12 mouse cellular contexts compared by ENCODE assay signal in the genomic region with DNA sequence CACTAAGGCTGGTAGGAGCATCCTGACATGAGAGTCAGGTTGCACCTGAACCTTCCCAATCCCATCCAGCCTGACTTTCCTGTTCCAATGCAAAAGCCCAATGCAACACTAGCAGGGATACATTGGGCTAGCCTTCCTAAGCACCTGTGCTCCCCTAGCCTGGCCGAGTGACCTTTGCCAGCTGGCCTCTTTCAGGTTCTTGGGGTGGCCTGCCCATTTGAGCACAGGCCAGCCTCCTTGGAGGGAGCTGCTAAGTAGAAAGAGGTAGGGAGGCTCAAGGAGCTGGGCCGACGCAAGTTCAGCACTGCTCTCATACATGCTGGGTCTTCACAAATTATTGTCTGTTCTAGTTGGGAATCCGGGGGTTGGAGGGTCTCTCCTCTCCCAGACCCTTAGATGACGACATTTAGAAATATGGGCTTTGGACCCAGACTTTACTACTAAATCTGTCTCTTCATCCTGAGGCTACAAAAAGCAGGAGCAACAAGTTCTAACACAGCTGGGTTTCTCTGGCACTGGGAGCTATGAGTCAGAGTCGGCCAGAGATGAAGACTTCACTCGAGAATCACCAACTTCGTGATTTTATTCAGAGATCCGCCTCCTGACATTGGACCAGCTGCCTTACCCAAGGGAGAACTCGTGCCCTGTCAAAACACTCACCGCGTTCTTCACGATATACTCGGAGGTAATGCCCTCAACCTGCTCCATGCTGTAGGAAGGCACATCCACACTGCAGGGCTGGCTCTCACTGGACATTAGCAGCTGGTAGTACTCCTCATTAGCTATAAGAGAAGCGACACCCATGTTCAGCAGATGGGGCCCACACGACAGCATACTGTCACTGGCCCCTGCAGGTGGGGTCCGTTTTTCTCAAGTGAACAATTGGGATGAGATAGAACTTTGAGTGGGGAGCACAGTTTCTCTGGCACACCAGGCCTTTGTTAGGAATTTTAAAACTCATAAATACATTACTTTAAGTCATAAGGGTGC. TPM values are rescaled to one million over a fixed set of nuclear protein-coding genes. Genes with fewer than 3 reads are reported as not detected.
DNase-seq lines count a peak whose midpoint lies in the region; ATAC-seq and TF ChIP-seq lines count a peak whose summit lies in the region.
"Had no signal": no experiment of that assay in that cellular context is flagged by ENCODE, and none has a peak within 500 bp of the region (broad histone marks: within the 10 kb centered on the region; RNA-seq: fewer than 3 reads in every experiment).

No protein-coding gene starts in this region.

- H3K9me3 ChIP-seq in lung, embryonic 16.5 days (ENCODE audit: control insufficient read depth, low read length), result peaks cover 8% of the 10 kb centered on the region
- no peaks in the 10 kb centered on the region; the same call in 1 of the 2 replicates for H3K9me3 ChIP-seq in liver, postnatal 0 days (ENCODE audit: low read length)
- H3K9me3 ChIP-seq: stomach, embryonic 15.5 days had no signal

- peak; percentile 72 for DNase-seq in adrenal gland, adult 8-10 months
- no peak for DNase-seq in adrenal gland, adult 18-20 months (ENCODE audit: low spot score in 2 of 2)
- peak; percentile 27 for DNase-seq in kidney, adult 18-20 months
- no peak for DNase-seq in kidney, adult 11 months
- no peak for DNase-seq in lung, postnatal 25 days (ENCODE audit: low spot score)
- DNase-seq in liver, postnatal 0 days, result no peak
- no peak for DNase-seq in cerebellum, adult 9-11 months

- H3K27ac ChIP-seq in lung, embryonic 16.5 days (ENCODE audit: low read length), result peak overlapping the region; percentile 40
- peak overlapping the region; percentile 90 for H3K27ac ChIP-seq in liver, postnatal 0 days (ENCODE audit: low read depth)
- H3K27ac ChIP-seq: hindbrain, embryonic 10.5 days; layer of hippocampus, adult 2 months; stomach, embryonic 15.5 days had no signal

- no peak for TF ChIP-seq CTCF in liver, postnatal 0 days (IDR thresholded peaks at IDR 0.05; ENCODE audit: low read depth)

- H3K4me2 ChIP-seq in lung, embryonic 16.5 days (ENCODE audit: low read depth, low read length), result no peak overlapping the region
- H3K4me2 ChIP-seq in liver, postnatal 0 days (ENCODE audit: low read depth, low read length), result no peak overlapping the region
- H3K4me2 ChIP-seq: stomach, embryonic 15.5 days had no signal

- H3K9ac ChIP-seq in lung, embryonic 16.5 days (ENCODE audit: low read length), result no peak overlapping the region
- 0 out of 2 replicates have a peak overlapping the region, but pooled peaks have one; percentile 21 for H3K9ac ChIP-seq in liver, postnatal 0 days (replicated peaks)
- H3K9ac ChIP-seq: stomach, embryonic 15.5 days had no signal

- no peak overlapping the region for H3K4me3 ChIP-seq in lung, embryonic 16.5 days (ENCODE audit: low read length)
- no peak overlapping the region for H3K4me3 ChIP-seq in liver, postnatal 0 days (ENCODE audit: low read depth, low read length)
- H3K4me3 ChIP-seq: hindbrain, embryonic 10.5 days; layer of hippocampus, adult 2 months; stomach, embryonic 15.5 days had no signal

- ATAC-seq in lung, embryonic 16.5 days (ENCODE audit: low read depth), result no peak
- ATAC-seq in liver, postnatal 0 days, result no peak
- ATAC-seq: forebrain, embryonic 14.5 days had no signal

- no peak for TF ChIP-seq EP300 in liver, postnatal 0 days (IDR thresholded peaks at IDR 0.05; ENCODE audit: low read depth)

- WGBS in lung, embryonic 16.5 days, result 85% methylated on average over 17 of the region's 17 CpGs
- 85% methylated on average over 17 of the region's 17 CpGs for WGBS in liver, postnatal 0 days (ENCODE audit: insufficient replicate concordance)

- H3K27me3 ChIP-seq in lung, embryonic 16.5 days (ENCODE audit: control insufficient read depth, insufficient read depth, low read depth, low read length), result no peaks in the 10 kb centered on the region
- no peaks in the 10 kb centered on the region for H3K27me3 ChIP-seq in liver, postnatal 0 days (ENCODE audit: insufficient read depth, low read length)
- H3K27me3 ChIP-seq: stomach, embryonic 15.5 days had no signal

- peaks cover 15% of the 10 kb centered on the region for H3K4me1 ChIP-seq in lung, embryonic 16.5 days (replicated peaks; ENCODE audit: control insufficient read depth, insufficient read depth, low read length)
- peaks cover 47% of the 10 kb centered on the region for H3K4me1 ChIP-seq in liver, postnatal 0 days (ENCODE audit: insufficient read depth)
- H3K4me1 ChIP-seq: hindbrain, embryonic 10.5 days; stomach, embryonic 15.5 days had no signal

- H3K36me3 ChIP-seq in lung, embryonic 16.5 days (ENCODE audit: control insufficient read depth, insufficient read depth, low read length), result peaks cover 36% of the 10 kb centered on the region
- peaks cover 54% of the 10 kb centered on the region for H3K36me3 ChIP-seq in liver, postnatal 0 days (replicated peaks; ENCODE audit: insufficient read depth, low read length)

RNA-seq across cellular contexts. Expression of a gene that starts 14.0 kb away (rescaled TPM):
- 10 to 100 TPM; 42.5 to 75.0 (median 45.4) TPM for total RNA-seq in adrenal gland, adult 8-10 months (2022)
- total RNA-seq in adrenal gland, adult 18-20 months (2021), result 10 to 100 TPM; 46.7 to 66.6 TPM
- polyA plus RNA-seq in lung, embryonic 16.5 days (2015; fragmentation: Nextera tagmentation; extraction: Ambion mirVana), result 10.7 and 12.2 TPM in 2 replicates
- polyA plus RNA-seq in liver, postnatal 0 days (2015; fragmentation: Nextera tagmentation; extraction: Ambion mirVana), result 2.4 and 2.5 TPM in 2 replicates

RNA-seq across cellular contexts. Expression of a gene that starts 31.3 kb away (rescaled TPM):
- 100 to 1,000 TPM; 178 to 376 (median 294) TPM for total RNA-seq in adrenal gland, adult 8-10 months (2022)
- total RNA-seq in adrenal gland, adult 18-20 months (2021), result 100 to 1,000 TPM; 255 to 373 TPM
- 73.2 and 77.2 TPM in 2 replicates for polyA plus RNA-seq in lung, embryonic 16.5 days (2015; fragmentation: Nextera tagmentation; extraction: Ambion mirVana)
- polyA plus RNA-seq in liver, postnatal 0 days (2015; fragmentation: Nextera tagmentation; extraction: Ambion mirVana), result 33.1 and 35.0 TPM in 2 replicates

RNA-seq across cellular contexts. Expression of a gene that starts 46.5 kb away (rescaled TPM):
- 100 to 1,000 TPM in 3 of 4 experiments, 10 to 100 TPM in 1; 89.4 to 138 (median 108) TPM for total RNA-seq in adrenal gland, adult 8-10 months (2022)
- total RNA-seq in adrenal gland, adult 18-20 months (2021), result 100 to 1,000 TPM in 1 of 2 experiments, 10 to 100 TPM in 1; 93.7 to 121 TPM
- polyA plus RNA-seq in lung, embryonic 16.5 days (2015; fragmentation: Nextera tagmentation; extraction: Ambion mirVana), result 133 and 139 TPM in 2 replicates
- polyA plus RNA-seq in liver, postnatal 0 days (2015; fragmentation: Nextera tagmentation; extraction: Ambion mirVana), result 40.3 and 42.8 TPM in 2 replicates

RNA-seq across cellular contexts. Expression of a gene that starts 49.3 kb away (rescaled TPM):
- 10 to 100 TPM; 11.4 to 15.7 (median 12.9) TPM for total RNA-seq in adrenal gland, adult 8-10 months (2022)
- 10 to 100 TPM; 10.8 to 12.7 TPM for total RNA-seq in adrenal gland, adult 18-20 months (2021)
- 12.8 and 13.0 TPM in 2 replicates for polyA plus RNA-seq in lung, embryonic 16.5 days (2015; fragmentation: Nextera tagmentation; extraction: Ambion mirVana)
- 2.2 and 2.5 TPM in 2 replicates for polyA plus RNA-seq in liver, postnatal 0 days (2015; fragmentation: Nextera tagmentation; extraction: Ambion mirVana)

Comparison
In these comparisons a context has a peak if more than half of its experiments do, and no peak if none do; other contexts are left out.
1. DNase-seq: peak in adrenal gland, adult 8-10 months (single experiment) and kidney, adult 18-20 months (single experiment); none in adrenal gland, adult 18-20 months (0 of 2), kidney, adult 11 months (single experiment), lung, postnatal 25 days (single experiment), liver, postnatal 0 days (single experiment) and cerebellum, adult 9-11 months (single experiment).